Mouse (Mus musculus) stomach, postnatal 0 days (tissue): Measurements from ENCODE around the gene Arl16. TPM values are rescaled to one million over a fixed set of nuclear protein-coding genes. Genes with fewer than 3 reads are reported as not detected.

ENCODE experiments used
- ATAC-seq: fragments of 200-750 bp; cut with Nextera tagmentation; 2 replicates; pipeline ENCODE4 v1.8.0; 2017; ENCODE audit not compliant: low FRiP score, low TSS enrichment
- DNase-seq: peaks from one replicate; pipeline ENCODE4 v3.0.0-alpha.2; 2016; ENCODE audit warnings: low spot score
- H3K27ac ChIP-seq: fragments of 300-500 bp; sonication (generic); replicated peaks from 2 replicates; pipeline ENCODE4 v1.5.1; 2014; ENCODE audit warnings: mild to moderate bottlenecking, control low read depth
- H3K27me3 ChIP-seq: fragments of 300-500 bp; sonication (generic); 2 replicates; pipeline ENCODE4 v1.6.1; 2014; ENCODE audit warnings: low read length; ENCODE audit not compliant: control insufficient read depth, insufficient read depth
- H3K36me3 ChIP-seq: fragments of 300-500 bp; sonication (generic); 2 replicates; pipeline ENCODE4 v1.6.1; 2014; ENCODE audit warnings: low read length, mixed read lengths; ENCODE audit not compliant: control insufficient read depth, insufficient read depth
- H3K4me1 ChIP-seq: fragments of 300-500 bp; sonication (generic); replicated peaks from 2 replicates; pipeline ENCODE4 v1.6.1; 2014; ENCODE audit warnings: antibody characterized with exemption; ENCODE audit not compliant: control insufficient read depth, insufficient read depth
- H3K4me2 ChIP-seq: fragments of 300-500 bp; sonication (generic); replicated peaks from 2 replicates; pipeline ENCODE4 v1.6.1; 2014; ENCODE audit warnings: low read depth, mild to moderate bottlenecking, control low read depth, moderate library complexity
- H3K4me3 ChIP-seq: fragments of 300-500 bp; sonication (generic); 2 replicates; pipeline ENCODE4 v1.5.1; 2014; ENCODE audit warnings: low read depth, low read length, control low read depth
- H3K9ac ChIP-seq: fragments of 300-500 bp; sonication (generic); 2 replicates; pipeline ENCODE4 v1.6.1; 2014; ENCODE audit warnings: mild to moderate bottlenecking, low read length, control low read depth, mixed read lengths
- H3K9me3 ChIP-seq: fragments of 300-500 bp; sonication (generic); 2 replicates; pipeline ENCODE4 v1.6.1; 2016; ENCODE audit warnings: low read length; ENCODE audit not compliant: control insufficient read depth
- CTCF ChIP-seq: IDR thresholded peaks from 2 replicates; pipeline ENCODE4 v1.5.1; 2016; ENCODE audit warnings: antibody characterized with exemption, low read depth, mild to moderate bottlenecking, moderate library complexity
- EP300 ChIP-seq: optimal IDR thresholded peaks from 2 replicates; pipeline ENCODE3; 2016; ENCODE audit warnings: antibody characterized with exemption
- WGBS: fragments of 180-500 bp; shearing (Covaris S2); extraction: QIAGEN DNeasy Blood & Tissue Kit; methylation state at CpG from one replicate; pipeline ENCODE4 v1.1.7; 2014; 5-methylcytosine and 5-hydroxymethylcytosine counted together
- polyA plus RNA-seq: library from polyadenylated mRNA; unstranded; fragments of >200 nt; fragmentation: Nextera tagmentation; extraction: Ambion mirVana; gene quantifications from 2 replicates; pipeline ENCODE4 v1.2.1, GENCODE M21; 2015

Gene Arl16
- polyA plus RNA-seq, 1 experiment from 2014 or later, result 30.6 TPM

DNA sequence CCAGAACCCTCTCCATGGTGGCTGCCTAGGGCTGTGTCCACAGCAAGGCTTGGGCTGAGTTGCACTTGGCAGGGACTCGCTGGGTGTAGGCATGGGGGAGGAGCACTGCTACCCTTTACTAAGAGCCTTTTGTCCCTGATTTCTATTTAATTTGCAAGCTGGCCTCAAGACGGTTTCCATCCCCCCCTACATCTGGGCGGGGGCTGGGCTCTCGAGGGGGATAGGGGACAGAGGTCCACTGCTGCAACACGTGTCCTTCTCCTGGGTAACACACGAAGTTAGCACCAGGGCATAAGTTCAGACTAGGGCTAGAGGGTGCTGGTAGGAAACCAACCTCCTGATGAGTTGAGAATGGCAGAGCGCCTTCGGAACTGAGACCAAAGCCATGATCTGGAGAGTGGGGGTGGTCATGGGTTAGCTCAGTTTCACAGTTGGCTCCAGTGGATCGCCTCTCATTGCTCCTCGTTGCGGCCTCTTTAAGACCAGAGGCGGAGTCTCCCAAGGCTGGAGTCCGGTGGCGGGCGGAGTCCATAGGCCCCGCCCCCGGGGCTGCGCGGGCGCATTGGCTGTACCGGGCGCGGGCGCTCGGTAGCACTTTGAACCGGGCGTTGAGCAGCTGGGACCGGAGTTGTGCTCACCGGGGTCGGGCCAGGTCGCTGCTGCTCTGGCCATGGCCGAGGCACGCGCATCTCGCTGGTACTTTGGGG is 24.1 kb upstream of the Arl16 start, which contains the start of gene Slc25a10:
Slc25a10 (plus strand) TSS at position 524 of the 707 bp plus-strand sequence.
- H3K4me2 ChIP-seq, result peak within 1 kb of the TSS; percentile 91
- peak within 1 kb of the TSS; percentile 92 for H3K27ac ChIP-seq
- WGBS, result 2% methylated on average over 35 of the region's 35 CpGs
- DNase-seq (peak; percentile 95), ATAC-seq (peak; percentile 83)
- peak within 1 kb of the TSS; percentile 93 for H3K4me3 ChIP-seq
- peaks cover 14% of the 10 kb centered on the region for H3K4me1 ChIP-seq
- peaks cover 17% of the 10 kb centered on the region for H3K36me3 ChIP-seq
- H3K9ac ChIP-seq, result peak within 1 kb of the TSS; percentile 82
- no peak for TF ChIP-seq CTCF
- TF ChIP-seq EP300, result no peak
- no peaks in the 10 kb centered on the region for H3K9me3 ChIP-seq
- H3K27me3 ChIP-seq, result no peaks in the 10 kb centered on the region

DNA sequence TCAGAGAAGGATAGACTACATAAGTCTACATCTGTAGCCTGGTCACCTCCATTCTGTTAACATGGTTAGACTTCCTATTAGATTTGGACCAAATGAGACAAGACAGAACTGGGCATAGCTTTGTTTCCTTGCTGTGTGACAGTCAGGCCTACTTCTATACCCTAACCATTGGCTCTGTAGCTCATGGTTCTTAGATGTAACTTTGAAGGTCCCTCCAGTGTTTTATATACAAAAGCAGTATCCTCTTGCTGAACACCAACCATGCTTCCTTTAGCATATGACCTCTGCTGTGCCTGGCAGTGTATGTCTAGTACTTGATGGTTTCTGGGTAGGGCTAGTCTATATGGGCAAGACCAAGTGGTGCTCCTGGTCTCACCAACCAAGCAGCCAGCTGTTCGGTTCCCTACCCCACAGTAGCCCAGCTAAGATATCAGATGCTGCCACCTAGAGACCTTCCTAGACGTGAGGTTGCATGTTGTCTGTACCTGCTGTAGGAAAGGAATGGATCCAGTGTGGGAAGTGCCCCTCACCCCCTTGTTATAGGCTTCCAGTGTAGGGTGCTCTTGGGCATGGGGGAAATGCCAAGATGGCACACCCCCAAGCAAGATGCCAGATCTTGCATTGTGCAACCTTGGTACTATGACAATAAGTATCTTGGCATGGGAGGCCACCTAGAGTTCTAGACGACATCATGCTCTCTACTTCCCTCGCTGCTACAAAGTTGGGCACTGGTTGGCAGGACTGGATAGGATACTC is 23.1 kb upstream of the Arl16 start:
- H3K9ac ChIP-seq, result peak overlapping the region; percentile 82; the same call in 1 of the 2 replicates
- no peaks in the 10 kb centered on the region for H3K9me3 ChIP-seq
- 0 out of 2 replicates have a peak, but pooled peaks have one; percentile 22 for TF ChIP-seq CTCF
- TF ChIP-seq EP300, result no peak
- H3K4me3 ChIP-seq, result no peak overlapping the region
- no peaks in the 10 kb centered on the region for H3K27me3 ChIP-seq
- H3K4me1 ChIP-seq, result peaks cover 14% of the 10 kb centered on the region
- ATAC-seq, result no peak
- peak overlapping the region; percentile 91 for H3K4me2 ChIP-seq
- 28% methylated on average over 4 of the region's 4 CpGs for WGBS
- DNase-seq, result no peak
- H3K36me3 ChIP-seq, result peaks cover 9% of the 10 kb centered on the region
- peak overlapping the region; percentile 92 for H3K27ac ChIP-seq

DNA sequence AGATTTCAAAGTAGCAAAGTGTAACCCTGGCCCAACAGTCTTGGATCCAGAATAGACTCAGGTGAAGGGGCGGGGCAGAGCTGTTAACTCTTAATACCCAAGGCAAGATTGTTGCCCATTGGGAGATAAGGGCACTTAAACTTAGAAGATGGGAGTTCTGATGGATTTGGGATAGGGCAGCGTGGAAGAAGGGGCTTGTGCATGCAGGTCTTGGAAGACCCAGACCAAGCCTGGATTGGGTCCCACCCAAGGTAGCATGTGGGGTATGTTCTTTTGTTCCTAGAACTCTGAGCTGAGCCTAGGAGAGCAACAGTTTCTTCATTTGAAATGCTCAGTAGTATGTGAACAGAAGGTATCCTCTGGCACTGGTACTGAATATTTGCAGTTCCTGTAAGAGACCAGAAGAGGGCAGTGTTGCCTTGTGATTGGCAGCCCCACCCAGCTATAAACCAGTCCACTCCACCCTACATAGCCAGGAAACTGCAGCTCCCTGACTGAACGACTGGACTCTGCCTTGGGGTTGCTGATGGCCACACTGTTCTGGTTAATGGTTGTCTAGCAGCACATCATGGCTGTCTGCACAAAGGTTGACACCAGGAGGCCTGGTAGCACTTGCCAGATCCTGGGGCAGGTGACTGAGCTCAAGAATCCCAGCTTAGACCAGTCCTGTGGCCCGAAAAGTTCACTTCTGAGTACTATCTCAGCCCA is 21.8 kb upstream of the Arl16 start:
- no peak overlapping the region for H3K4me3 ChIP-seq
- ATAC-seq (peak; percentile 83), DNase-seq (peak; percentile 77)
- no peak for TF ChIP-seq EP300
- TF ChIP-seq CTCF, result peak; percentile 97
- peak overlapping the region; percentile 92 for H3K27ac ChIP-seq
- no peak overlapping the region for H3K4me2 ChIP-seq
- no peak overlapping the region for H3K9ac ChIP-seq
- H3K27me3 ChIP-seq, result no peaks in the 10 kb centered on the region
- H3K4me1 ChIP-seq, result peaks cover 14% of the 10 kb centered on the region
- H3K9me3 ChIP-seq, result no peaks in the 10 kb centered on the region
- 55% methylated on average over 4 of the region's 4 CpGs for WGBS
- H3K36me3 ChIP-seq, result peaks cover 8% of the 10 kb centered on the region

DNA sequence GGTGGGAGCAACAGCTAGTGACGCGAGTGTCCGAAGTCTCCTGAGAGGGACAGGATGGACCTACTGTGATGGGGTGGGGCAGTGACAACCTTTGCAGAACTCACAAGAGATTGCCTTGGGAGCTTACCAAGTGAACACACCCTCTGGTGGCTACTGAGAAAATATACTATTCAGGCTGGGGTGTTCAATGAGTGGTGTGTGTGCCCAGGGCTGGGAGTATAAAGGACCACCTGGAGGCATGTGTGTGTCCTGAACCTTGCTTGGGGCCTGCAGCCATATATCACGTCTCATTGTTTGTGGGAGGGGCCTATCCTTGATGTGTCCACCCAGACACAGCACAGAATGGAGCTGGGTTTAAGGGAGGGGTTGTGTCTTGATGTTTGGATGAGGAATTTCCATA is 21.1 kb upstream of the Arl16 start:
- TF ChIP-seq CTCF (peak; percentile 22; the same call in 1 of the 2 replicates), EP300 (no peak)
- ATAC-seq, result no peak
- H3K4me1 ChIP-seq, result peaks cover 14% of the 10 kb centered on the region
- H3K9me3 ChIP-seq, result no peaks in the 10 kb centered on the region
- 74% methylated on average over 4 of the region's 4 CpGs for WGBS
- H3K36me3 ChIP-seq, result peaks cover 8% of the 10 kb centered on the region
- H3K4me2 ChIP-seq, result no peak overlapping the region
- no peak for DNase-seq
- H3K4me3 ChIP-seq, result no peak overlapping the region
- 0 out of 2 replicates have a peak overlapping the region, but pooled peaks have one; percentile 24 for H3K27ac ChIP-seq
- H3K9ac ChIP-seq, result no peak overlapping the region
- H3K27me3 ChIP-seq, result no peaks in the 10 kb centered on the region

DNA sequence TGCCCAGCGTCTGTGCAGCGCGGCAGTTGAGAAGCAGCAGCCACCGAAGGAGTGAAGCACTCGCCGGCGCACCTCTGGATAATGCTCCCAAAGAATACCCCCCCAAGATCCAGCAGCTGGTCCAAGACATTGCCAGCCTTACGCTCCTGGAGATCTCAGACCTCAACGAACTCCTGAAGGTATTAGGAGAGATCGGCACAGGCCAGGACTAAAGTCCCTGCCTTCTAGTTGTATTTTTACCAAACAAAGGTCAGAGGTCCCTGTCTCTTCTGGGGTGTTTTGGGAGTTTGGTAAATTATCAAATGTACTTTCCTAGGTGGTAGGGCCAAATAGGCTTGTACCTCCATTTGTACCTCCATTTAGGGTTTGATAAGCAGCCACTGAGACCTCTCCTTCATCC is 17.8 kb upstream of the Arl16 start:
- H3K27ac ChIP-seq, result 0 out of 2 replicates have a peak overlapping the region, but pooled peaks have one; percentile 75
- H3K9ac ChIP-seq, result peak overlapping the region; percentile 89
- 6% methylated on average over 10 of the region's 10 CpGs for WGBS
- peak overlapping the region; percentile 79 for H3K4me2 ChIP-seq
- H3K36me3 ChIP-seq, result peaks cover 19% of the 10 kb centered on the region
- H3K9me3 ChIP-seq, result no peaks in the 10 kb centered on the region
- TF ChIP-seq CTCF (no peak), EP300 (no peak)
- peak overlapping the region; percentile 94 for H3K4me3 ChIP-seq
- H3K27me3 ChIP-seq, result no peaks in the 10 kb centered on the region
- DNase-seq (no peak), ATAC-seq (no peak)
- no peaks in the 10 kb centered on the region; the same call in 1 of the 2 replicates for H3K4me1 ChIP-seq
